Mouse (Mus musculus): ENCODE measurements around the gene Tacstd2. TPM values are rescaled to one million over a fixed set of nuclear protein-coding genes. Genes with fewer than 3 reads are reported as not detected.

Tacstd2 gene
- not detected for polyA plus RNA-seq (2012; fragmentation: generic; extraction: Trizol)
- long read RNA-seq, experiment 1: 0 reads
- long read RNA-seq, experiment 2: 0 reads

DNA sequence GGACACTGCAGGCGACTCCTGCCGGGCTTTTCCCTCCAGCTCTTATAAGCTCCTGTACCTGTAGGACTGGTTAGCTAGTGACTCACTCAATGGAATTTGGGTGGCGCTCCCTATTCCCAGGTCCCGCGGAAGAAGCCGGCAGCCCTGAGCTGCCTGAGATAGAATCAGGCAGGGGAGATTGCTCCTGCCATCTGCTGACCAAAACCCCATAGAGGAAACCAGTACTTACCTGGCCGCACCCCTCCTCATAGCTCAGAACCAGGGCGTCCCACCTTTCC is at the start of gene Tacstd2:
TSS of gene Tacstd2 (minus strand) at position 20 of the 278 bp plus-strand sequence.
- no peak for TF ChIP-seq MAX (IDR thresholded peaks at IDR 0.05)
- TF ChIP-seq CTCF (IDR thresholded peaks at IDR 0.05; ENCODE audit: control insufficient read depth, insufficient read depth, insufficient read length): no peak
- no peak for TF ChIP-seq MYOD1 (IDR thresholded peaks at IDR 0.05; ENCODE audit: control insufficient read depth, insufficient read length, low read depth)
- no peak for TF ChIP-seq FOSL1 (IDR thresholded peaks at IDR 0.05; ENCODE audit: insufficient read depth, low read length, poor library complexity, severe bottlenecking)
- TF ChIP-seq CEBPB (IDR thresholded peaks at IDR 0.05; ENCODE audit: low read depth): no peak
- TF ChIP-seq USF1 (IDR thresholded peaks at IDR 0.05; ENCODE audit: low read depth): no peak
- TF ChIP-seq MYOG (IDR thresholded peaks at IDR 0.05; ENCODE audit: control insufficient read depth, extremely low read depth, insufficient read length): no peak
- Histone ChIP-seq H3K79me2 (ENCODE audit: control insufficient read depth, insufficient read depth) (no peaks in the 10 kb centered on the region), H3ac (ENCODE audit: control insufficient read depth, insufficient read length, low read depth) (no peak within 1 kb of the TSS), H3K36me3 (ENCODE audit: control insufficient read depth, insufficient read depth) (no peaks in the 10 kb centered on the region), H3K4me3 (ENCODE audit: insufficient read depth, poor library complexity, severe bottlenecking) (no peak within 1 kb of the TSS), H3K79me3 (ENCODE audit: low read depth) (no peaks in the 10 kb centered on the region), H3K27me3 (ENCODE audit: control insufficient read depth, insufficient read depth, insufficient read length) (peaks cover 13% of the 10 kb centered on the region)

DNA sequence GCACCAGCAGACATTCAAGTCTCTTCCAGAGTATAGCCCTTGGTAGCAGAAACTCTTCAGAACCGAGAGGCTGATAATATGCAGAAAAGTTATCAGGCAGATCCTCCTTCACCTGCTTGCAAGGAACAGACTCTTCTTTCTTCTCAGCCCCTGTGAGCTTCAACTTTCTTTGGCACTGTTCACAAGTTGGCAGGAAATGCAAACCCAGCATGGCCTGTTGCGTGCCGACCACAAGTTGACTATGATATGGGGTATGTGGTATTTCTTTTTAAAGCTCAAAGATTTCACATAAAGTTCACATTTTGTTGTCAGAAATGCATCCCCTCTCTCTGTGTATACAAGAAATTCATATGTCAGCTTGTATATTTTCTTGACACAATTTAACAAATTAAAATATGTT is 30.7 kb upstream of the Tacstd2 start:
- Histone ChIP-seq H3K79me3 (ENCODE audit: low read depth) (no peaks in the 10 kb centered on the region), H3K79me2 (ENCODE audit: control insufficient read depth, insufficient read depth) (no peaks in the 10 kb centered on the region), H3K4me3 (ENCODE audit: insufficient read depth, poor library complexity, severe bottlenecking) (no peak overlapping the region), H3K36me3 (ENCODE audit: control insufficient read depth, insufficient read depth) (no peaks in the 10 kb centered on the region), H3ac (ENCODE audit: control insufficient read depth, insufficient read length, low read depth) (no peak overlapping the region), H3K27me3 (ENCODE audit: control insufficient read depth, insufficient read depth, insufficient read length) (no peaks in the 10 kb centered on the region)
- TF ChIP-seq MYOG (IDR thresholded peaks at IDR 0.05; ENCODE audit: control insufficient read depth, extremely low read depth, insufficient read length): no peak
- no peak for TF ChIP-seq MYOD1 (IDR thresholded peaks at IDR 0.05; ENCODE audit: control insufficient read depth, insufficient read length, low read depth)
- no peak for TF ChIP-seq MAX (IDR thresholded peaks at IDR 0.05)
- no peak for TF ChIP-seq USF1 (IDR thresholded peaks at IDR 0.05; ENCODE audit: low read depth)
- TF ChIP-seq CTCF (IDR thresholded peaks at IDR 0.05; ENCODE audit: control insufficient read depth, insufficient read depth, insufficient read length): no peak
- TF ChIP-seq CEBPB (IDR thresholded peaks at IDR 0.05; ENCODE audit: low read depth): no peak
- no peak for TF ChIP-seq FOSL1 (IDR thresholded peaks at IDR 0.05; ENCODE audit: insufficient read depth, low read length, poor library complexity, severe bottlenecking)

DNA sequence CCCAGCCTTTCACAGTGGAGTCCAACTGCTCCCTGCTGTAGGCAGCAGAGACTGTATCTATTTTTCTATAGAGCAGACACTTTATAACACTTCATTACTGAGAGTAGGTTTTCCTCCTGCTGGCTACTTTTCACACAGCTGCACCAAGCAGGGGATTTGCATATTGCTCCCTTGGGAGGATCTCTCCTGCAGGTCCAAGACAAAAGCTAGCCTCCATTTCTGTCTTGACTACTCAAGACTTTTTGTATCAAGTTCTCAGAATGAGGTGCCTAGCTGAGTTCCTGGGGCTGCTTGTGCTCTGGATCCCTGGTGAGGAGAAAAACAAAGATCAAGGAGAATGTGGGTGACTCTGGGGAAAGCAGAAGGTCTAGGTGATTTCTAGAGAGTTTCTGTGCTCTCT is 19.8 kb upstream of the Tacstd2 start:
- H3K4me3 ChIP-seq (ENCODE audit: insufficient read depth, poor library complexity, severe bottlenecking): no peak overlapping the region
- H3ac ChIP-seq (ENCODE audit: control insufficient read depth, insufficient read length, low read depth): no peak overlapping the region
- TF ChIP-seq MAX (IDR thresholded peaks at IDR 0.05) (no peak), MYOG (IDR thresholded peaks at IDR 0.05; ENCODE audit: control insufficient read depth, extremely low read depth, insufficient read length) (no peak), CTCF (IDR thresholded peaks at IDR 0.05; ENCODE audit: control insufficient read depth, insufficient read depth, insufficient read length) (no peak), FOSL1 (IDR thresholded peaks at IDR 0.05; ENCODE audit: insufficient read depth, low read length, poor library complexity, severe bottlenecking) (no peak), CEBPB (IDR thresholded peaks at IDR 0.05; ENCODE audit: low read depth) (no peak), USF1 (IDR thresholded peaks at IDR 0.05; ENCODE audit: low read depth) (no peak), MYOD1 (IDR thresholded peaks at IDR 0.05; ENCODE audit: control insufficient read depth, insufficient read length, low read depth) (no peak)
- H3K79me2 ChIP-seq (ENCODE audit: control insufficient read depth, insufficient read depth): no peaks in the 10 kb centered on the region
- H3K27me3 ChIP-seq (ENCODE audit: control insufficient read depth, insufficient read depth, insufficient read length): peaks cover 3% of the 10 kb centered on the region
- no peaks in the 10 kb centered on the region for H3K79me3 ChIP-seq (ENCODE audit: low read depth)
- no peaks in the 10 kb centered on the region for H3K36me3 ChIP-seq (ENCODE audit: control insufficient read depth, insufficient read depth)

DNA sequence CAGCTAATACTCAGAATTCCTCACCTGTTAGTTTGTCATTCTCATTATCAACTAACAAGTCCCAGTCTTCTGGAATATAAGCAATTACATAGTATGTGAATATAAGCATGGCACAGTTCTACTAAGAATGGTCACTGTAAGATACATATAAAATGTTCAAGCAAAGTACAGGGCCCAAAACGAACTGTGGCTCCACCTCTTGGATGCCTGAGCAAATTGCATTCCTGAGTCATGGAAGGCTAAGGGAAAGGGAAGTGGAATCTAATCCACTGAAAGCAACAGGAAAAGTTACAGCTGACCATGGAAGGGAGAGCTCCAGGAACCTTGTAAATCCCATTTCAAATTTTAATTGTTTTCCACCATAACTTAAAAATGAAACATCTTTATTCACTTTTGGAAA is 14.0 kb upstream of the Tacstd2 start:
- no peak overlapping the region for H3K4me3 ChIP-seq (ENCODE audit: insufficient read depth, poor library complexity, severe bottlenecking)
- H3K27me3 ChIP-seq (ENCODE audit: control insufficient read depth, insufficient read depth, insufficient read length): peaks cover 3% of the 10 kb centered on the region
- H3K79me2 ChIP-seq (ENCODE audit: control insufficient read depth, insufficient read depth): no peaks in the 10 kb centered on the region
- H3K36me3 ChIP-seq (ENCODE audit: control insufficient read depth, insufficient read depth): no peaks in the 10 kb centered on the region
- no peaks in the 10 kb centered on the region for H3K79me3 ChIP-seq (ENCODE audit: low read depth)
- TF ChIP-seq CTCF (IDR thresholded peaks at IDR 0.05; ENCODE audit: control insufficient read depth, insufficient read depth, insufficient read length) (no peak), FOSL1 (IDR thresholded peaks at IDR 0.05; ENCODE audit: insufficient read depth, low read length, poor library complexity, severe bottlenecking) (no peak), MAX (IDR thresholded peaks at IDR 0.05) (no peak), MYOD1 (IDR thresholded peaks at IDR 0.05; ENCODE audit: control insufficient read depth, insufficient read length, low read depth) (no peak), USF1 (IDR thresholded peaks at IDR 0.05; ENCODE audit: low read depth) (no peak), CEBPB (IDR thresholded peaks at IDR 0.05; ENCODE audit: low read depth) (no peak), MYOG (IDR thresholded peaks at IDR 0.05; ENCODE audit: control insufficient read depth, extremely low read depth, insufficient read length) (no peak)
- no peak overlapping the region for H3ac ChIP-seq (ENCODE audit: control insufficient read depth, insufficient read length, low read depth)

DNA sequence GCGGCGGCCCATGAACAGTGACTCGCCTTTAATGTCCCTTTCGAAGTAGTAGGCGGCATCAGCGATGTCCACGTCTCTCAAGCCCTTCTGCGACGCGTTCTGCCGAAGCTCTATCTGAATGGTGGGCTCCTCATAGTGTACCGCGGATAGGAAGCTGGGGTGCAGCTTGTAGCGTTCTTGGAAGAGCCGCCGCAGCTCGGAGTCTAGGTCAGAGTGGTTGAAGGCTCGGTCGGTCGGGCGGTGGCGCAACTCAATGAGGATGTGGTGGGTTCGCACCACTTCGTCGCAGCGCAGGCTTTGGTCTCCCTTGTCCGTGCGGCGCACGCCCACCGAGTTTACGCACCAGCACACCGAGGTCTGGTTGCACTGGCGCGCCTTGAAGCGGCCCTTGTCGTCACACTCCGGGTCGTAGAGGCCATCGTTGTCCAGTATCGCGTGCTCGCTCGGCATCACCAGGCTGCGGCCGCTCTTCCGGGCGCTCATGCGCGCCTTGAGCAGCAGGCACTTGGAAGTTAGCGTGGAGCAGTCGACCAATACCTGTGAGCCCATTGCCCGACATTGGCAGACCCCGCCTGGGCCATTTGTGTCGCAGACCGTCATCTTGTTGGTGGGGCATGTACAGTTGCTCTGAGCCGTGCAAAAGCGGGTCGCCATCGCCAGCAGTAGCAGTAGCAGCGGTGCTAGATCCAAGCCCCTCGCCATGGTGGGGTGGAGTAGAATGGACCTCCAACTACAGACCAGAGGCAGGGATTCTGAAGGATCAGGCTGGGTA is 405 bp downstream of the Tacstd2 start:
- TF ChIP-seq MYOG (IDR thresholded peaks at IDR 0.05; ENCODE audit: control insufficient read depth, extremely low read depth, insufficient read length) (no peak), MAX (IDR thresholded peaks at IDR 0.05) (no peak), USF1 (IDR thresholded peaks at IDR 0.05; ENCODE audit: low read depth) (no peak), CEBPB (IDR thresholded peaks at IDR 0.05; ENCODE audit: low read depth) (no peak), MYOD1 (IDR thresholded peaks at IDR 0.05; ENCODE audit: control insufficient read depth, insufficient read length, low read depth) (no peak), FOSL1 (IDR thresholded peaks at IDR 0.05; ENCODE audit: insufficient read depth, low read length, poor library complexity, severe bottlenecking) (no peak)
- peaks cover 13% of the 10 kb centered on the region for H3K27me3 ChIP-seq (ENCODE audit: control insufficient read depth, insufficient read depth, insufficient read length)
- H3K4me3 ChIP-seq (ENCODE audit: insufficient read depth, poor library complexity, severe bottlenecking): no peak overlapping the region

More for the DNA sequence above, 405 bp downstream of the Tacstd2 start:
- H3K79me3 ChIP-seq (ENCODE audit: low read depth): no peaks in the 10 kb centered on the region
- no peak overlapping the region for H3ac ChIP-seq (ENCODE audit: control insufficient read depth, insufficient read length, low read depth)
- H3K79me2 ChIP-seq (ENCODE audit: control insufficient read depth, insufficient read depth): no peaks in the 10 kb centered on the region
- no peaks in the 10 kb centered on the region for H3K36me3 ChIP-seq (ENCODE audit: control insufficient read depth, insufficient read depth)

All from C2C12 (cell line).